Mouse (Mus musculus): ENCODE measurements around the gene Cd5. TPM values are rescaled to one million over a fixed set of nuclear protein-coding genes. Genes with fewer than 3 reads are reported as not detected.

Cd5 gene
- polyA plus RNA-seq, 1 experiment from 2014 or later, result 0.68 TPM

DNA sequence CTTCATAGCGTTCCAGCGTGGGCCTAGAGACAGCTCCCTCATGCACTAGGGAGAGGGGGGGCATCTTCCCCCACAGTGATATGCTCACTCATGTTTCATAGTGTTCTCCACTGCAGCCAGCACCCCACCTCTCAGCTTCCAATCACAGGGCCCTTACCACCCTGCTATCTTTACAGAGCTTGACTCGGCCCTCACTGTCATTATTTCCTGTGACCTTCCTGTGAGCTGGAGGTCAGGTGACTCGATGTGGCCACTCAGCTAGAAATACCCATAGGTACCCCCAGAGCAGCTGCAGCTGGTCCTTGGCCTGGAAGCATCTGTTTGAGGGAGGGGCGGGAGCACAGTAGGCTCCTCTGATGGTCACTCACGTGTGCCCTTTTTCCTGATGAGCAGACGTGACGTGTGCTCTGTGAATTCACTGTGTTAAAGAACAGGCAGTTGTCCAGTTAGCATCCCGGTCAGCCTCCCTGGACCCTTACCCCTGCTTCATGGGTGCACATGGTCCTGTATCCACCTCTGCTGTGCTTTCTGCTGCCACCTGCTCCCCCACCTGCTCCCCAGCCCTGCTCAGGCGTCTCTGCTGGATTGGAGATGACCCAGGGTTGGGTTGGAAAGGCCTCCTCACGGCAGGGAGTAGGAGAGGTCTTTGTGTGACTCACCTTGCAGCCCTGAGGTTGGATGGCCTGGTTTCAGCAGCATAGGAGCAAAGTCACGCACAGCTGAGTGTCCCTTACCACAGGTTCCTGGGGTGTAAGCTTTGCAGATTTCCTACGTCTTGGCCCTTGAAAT, 31.5 kb downstream of the Cd5 start:
- H3K27ac ChIP-seq (ENCODE audit: low read length), result no peak overlapping the region
- no peak overlapping the region for H3K4me3 ChIP-seq (ENCODE audit: low read depth, low read length)
- WGBS, result 80% methylated on average over 13 of the region's 13 CpGs
- H3K9me3 ChIP-seq (ENCODE audit: low read length), result no peaks in the 10 kb centered on the region
- ATAC-seq (no peak), DNase-seq (ENCODE audit: low spot score) (no peak)
- H3K4me1 ChIP-seq (ENCODE audit: insufficient read depth, low read depth, low read length), result no peaks in the 10 kb centered on the region
- no peaks in the 10 kb centered on the region for H3K27me3 ChIP-seq (replicated peaks; ENCODE audit: insufficient read depth, low read length)
- no peak overlapping the region for H3K4me2 ChIP-seq (replicated peaks; ENCODE audit: low read depth, low read length)
- peaks cover 19% of the 10 kb centered on the region for H3K36me3 ChIP-seq (ENCODE audit: insufficient read depth, low read length)
- TF ChIP-seq EP300 (IDR thresholded peaks at IDR 0.05), result no peak
- no peak for TF ChIP-seq CTCF (IDR thresholded peaks at IDR 0.05)
- H3K9ac ChIP-seq (replicated peaks; ENCODE audit: low read depth), result no peak overlapping the region

DNA sequence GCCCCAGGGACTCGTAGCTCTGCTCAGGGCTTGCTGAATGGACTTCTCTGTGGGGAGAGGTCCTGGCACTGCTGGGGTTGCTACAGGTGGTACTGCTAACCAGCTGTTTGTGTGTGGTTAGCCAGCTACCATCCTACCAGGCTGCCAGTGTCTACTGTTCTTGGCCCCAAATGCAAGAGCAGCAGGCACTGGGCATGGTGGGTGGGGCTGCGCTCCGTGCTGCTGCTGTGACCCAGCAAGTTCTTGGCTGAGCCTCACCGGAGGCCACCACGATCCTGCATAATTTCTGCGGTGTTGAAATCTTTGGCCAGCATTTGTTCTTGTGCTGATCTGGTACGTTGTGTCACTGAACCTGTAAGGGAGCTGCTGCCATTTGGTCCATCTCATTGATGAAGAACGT, 35.3 kb downstream of the Cd5 start:
- H3K4me1 ChIP-seq (ENCODE audit: insufficient read depth, low read depth, low read length), result peaks cover 20% of the 10 kb centered on the region; the same call in 1 of the 2 replicates
- H3K27ac ChIP-seq (ENCODE audit: low read length), result no peak overlapping the region
- DNase-seq (ENCODE audit: low spot score) (no peak), ATAC-seq (no peak)
- no peaks in the 10 kb centered on the region for H3K27me3 ChIP-seq (replicated peaks; ENCODE audit: insufficient read depth, low read length)
- TF ChIP-seq CTCF (IDR thresholded peaks at IDR 0.05), result no peak
- no peak for TF ChIP-seq EP300 (IDR thresholded peaks at IDR 0.05)
- WGBS, result 73% methylated on average over 8 of the region's 8 CpGs
- no peaks in the 10 kb centered on the region for H3K36me3 ChIP-seq (ENCODE audit: insufficient read depth, low read length)
- H3K9me3 ChIP-seq (ENCODE audit: low read length), result no peaks in the 10 kb centered on the region
- H3K9ac ChIP-seq (replicated peaks; ENCODE audit: low read depth), result no peak overlapping the region
- no peak overlapping the region for H3K4me3 ChIP-seq (ENCODE audit: low read depth, low read length)
- H3K4me2 ChIP-seq (replicated peaks; ENCODE audit: low read depth, low read length), result no peak overlapping the region

DNA sequence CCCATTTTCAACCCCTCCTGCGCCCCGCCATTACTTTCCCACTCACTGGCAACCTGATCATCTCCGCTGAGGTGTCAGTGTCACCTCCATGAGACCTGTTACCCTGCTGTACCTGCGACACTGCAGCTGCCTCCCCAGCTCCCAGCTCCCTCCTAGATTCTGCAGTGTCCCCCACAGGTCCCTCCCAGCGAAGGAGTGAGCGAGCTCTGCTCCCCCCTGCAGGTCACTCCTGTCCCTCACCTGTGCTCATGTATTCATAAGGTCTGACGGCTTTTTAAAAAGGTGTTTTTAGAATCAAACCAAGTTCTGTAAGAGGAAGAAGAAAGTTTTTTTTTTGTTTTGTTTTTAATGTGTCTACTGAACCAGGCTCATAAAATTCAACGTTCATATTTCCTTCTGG, 36.7 kb downstream of the Cd5 start:
- no peaks in the 10 kb centered on the region for H3K27me3 ChIP-seq (replicated peaks; ENCODE audit: insufficient read depth, low read length)

DNA sequence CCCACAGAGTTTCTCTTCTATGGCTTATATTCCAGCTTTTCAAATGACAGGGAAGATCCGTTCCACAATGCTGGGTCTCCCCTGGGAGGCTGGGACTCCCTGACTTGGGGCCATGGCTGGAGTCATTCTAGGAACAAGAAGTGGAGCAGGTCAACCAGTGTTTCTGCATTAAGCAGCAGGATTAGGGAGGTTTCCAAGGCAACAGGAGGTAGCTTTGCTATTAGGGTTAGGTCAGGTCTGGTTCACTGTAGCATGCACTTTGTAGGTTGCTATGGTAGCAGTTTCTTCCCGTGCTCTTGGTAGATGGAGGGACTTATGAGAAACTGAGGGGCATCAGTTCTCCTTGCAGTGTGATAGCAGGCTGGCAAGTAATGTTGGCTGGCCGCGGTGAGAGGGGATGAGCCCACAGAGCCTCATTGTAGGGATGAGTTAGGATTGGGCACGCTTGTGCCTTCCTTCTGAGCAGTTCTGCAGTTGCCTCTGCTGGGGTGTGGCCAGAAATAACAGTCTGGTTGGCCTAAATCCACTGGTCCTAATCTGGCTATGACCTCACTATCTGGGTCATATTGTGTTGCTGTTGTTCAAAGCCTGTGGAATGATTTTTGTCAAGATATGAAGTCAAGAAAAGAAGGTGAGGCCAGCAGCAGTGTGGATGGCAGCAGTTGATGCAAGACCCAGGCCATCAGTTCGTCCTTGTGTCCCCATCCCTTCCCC, 37.6 kb downstream of the Cd5 start:
- no peak overlapping the region for H3K27ac ChIP-seq (ENCODE audit: low read length)
- DNase-seq (ENCODE audit: low spot score) (no peak), ATAC-seq (no peak)
- no peak overlapping the region for H3K9ac ChIP-seq (replicated peaks; ENCODE audit: low read depth)
- TF ChIP-seq EP300 (IDR thresholded peaks at IDR 0.05) (no peak), CTCF (IDR thresholded peaks at IDR 0.05) (no peak)
- H3K9me3 ChIP-seq (ENCODE audit: low read length), result no peaks in the 10 kb centered on the region
- H3K4me1 ChIP-seq (ENCODE audit: insufficient read depth, low read depth, low read length), result peaks cover 33% of the 10 kb centered on the region; the same call in 1 of the 2 replicates
- H3K4me3 ChIP-seq (ENCODE audit: low read depth, low read length), result no peak overlapping the region
- H3K36me3 ChIP-seq (ENCODE audit: insufficient read depth, low read length), result no peaks in the 10 kb centered on the region
- WGBS, result 78% methylated on average over 6 of the region's 6 CpGs
- H3K4me2 ChIP-seq (replicated peaks; ENCODE audit: low read depth, low read length), result no peak overlapping the region
- H3K27me3 ChIP-seq (replicated peaks; ENCODE audit: insufficient read depth, low read length), result no peaks in the 10 kb centered on the region

More for the DNA sequence above, 36.7 kb downstream of the Cd5 start:
- WGBS, result 80% methylated on average over 8 of the region's 8 CpGs
- H3K27ac ChIP-seq (ENCODE audit: low read length), result no peak overlapping the region
- TF ChIP-seq EP300 (IDR thresholded peaks at IDR 0.05) (no peak), CTCF (IDR thresholded peaks at IDR 0.05) (no peak)
- H3K9ac ChIP-seq (replicated peaks; ENCODE audit: low read depth), result no peak overlapping the region
- DNase-seq (ENCODE audit: low spot score) (no peak), ATAC-seq (no peak)
- H3K36me3 ChIP-seq (ENCODE audit: insufficient read depth, low read length), result no peaks in the 10 kb centered on the region
- H3K4me3 ChIP-seq (ENCODE audit: low read depth, low read length), result no peak overlapping the region
- H3K4me1 ChIP-seq (ENCODE audit: insufficient read depth, low read depth, low read length), result peaks cover 32% of the 10 kb centered on the region; the same call in 1 of the 2 replicates
- no peaks in the 10 kb centered on the region for H3K9me3 ChIP-seq (ENCODE audit: low read length)
- no peak overlapping the region for H3K4me2 ChIP-seq (replicated peaks; ENCODE audit: low read depth, low read length)

DNA sequence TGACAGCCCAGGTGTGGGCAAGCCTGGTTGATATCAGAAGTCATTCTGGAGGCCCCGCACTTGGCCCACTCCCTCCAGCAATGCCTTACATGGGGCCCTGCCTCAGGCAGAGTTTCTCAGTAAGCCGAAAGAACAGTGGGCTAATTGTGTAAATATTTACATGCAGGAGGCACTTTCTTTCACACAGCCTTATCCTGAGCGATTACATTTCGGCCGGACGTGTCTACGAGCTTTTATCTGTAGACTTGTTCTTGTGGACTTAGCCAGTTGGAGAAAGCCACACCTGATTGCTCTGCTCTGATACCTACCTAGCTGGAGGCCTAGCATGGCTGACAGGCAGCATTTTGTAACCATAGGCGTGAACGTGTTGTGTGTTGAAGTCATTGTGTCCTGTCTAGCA, 39.0 kb downstream of the Cd5 start:
- peak overlapping the region; percentile 22 for H3K27ac ChIP-seq (ENCODE audit: low read length)

More for the DNA sequence above, 39.0 kb downstream of the Cd5 start:
- no peaks in the 10 kb centered on the region for H3K36me3 ChIP-seq (ENCODE audit: insufficient read depth, low read length)
- H3K4me2 ChIP-seq (replicated peaks; ENCODE audit: low read depth, low read length), result no peak overlapping the region
- TF ChIP-seq CTCF (IDR thresholded peaks at IDR 0.05), result no peak
- no peak for TF ChIP-seq EP300 (IDR thresholded peaks at IDR 0.05)
- H3K9me3 ChIP-seq (ENCODE audit: low read length), result no peaks in the 10 kb centered on the region
- ATAC-seq, result peak; percentile 33
- peak; percentile 63 for DNase-seq (ENCODE audit: low spot score)
- H3K4me1 ChIP-seq (ENCODE audit: insufficient read depth, low read depth, low read length), result peaks cover 33% of the 10 kb centered on the region; the same call in 1 of the 2 replicates
- WGBS, result 29% methylated on average over 9 of the region's 9 CpGs
- no peak overlapping the region for H3K4me3 ChIP-seq (ENCODE audit: low read depth, low read length)
- H3K27me3 ChIP-seq (replicated peaks; ENCODE audit: insufficient read depth, low read length), result no peaks in the 10 kb centered on the region
- no peak overlapping the region for H3K9ac ChIP-seq (replicated peaks; ENCODE audit: low read depth)
